Mouse (Mus musculus) cortical plate, adult 2 months (tissue): ENCODE data around the gene Ankrd65. TPM values are rescaled to one million over a fixed set of nuclear protein-coding genes. Genes with fewer than 3 reads are reported as not detected.
"Not testable (repeated sequence)": the region's sequence is repeated elsewhere in the genome, so short reads cannot be mapped to it uniquely, and the experiment has no call there.

Experiments
- H3K27ac ChIP-seq: fragments of 200-500 bp; 2 replicates; pipeline ENCODE4 v1.5.1; 2012; ENCODE audit warnings: low read length, control low read depth, inconsistent platforms; ENCODE audit not compliant: insufficient read depth
- H3K4me1 ChIP-seq: fragments of 200-500 bp; 2 replicates; pipeline ENCODE4 v1.6.1; 2011; ENCODE audit warnings: low read length; ENCODE audit not compliant: control insufficient read depth, insufficient read depth
- H3K4me3 ChIP-seq: fragments of 200-500 bp; 2 replicates; pipeline ENCODE4 v1.5.1; 2011; ENCODE audit warnings: mild to moderate bottlenecking, low read length, control low read depth; ENCODE audit not compliant: insufficient read depth
- CTCF ChIP-seq: fragments of 200-500 bp; IDR thresholded peaks from 2 replicates; pipeline ENCODE4 v1.5.1; 2011; ENCODE audit warnings: mild to moderate bottlenecking, control low read depth, low read length; ENCODE audit not compliant: insufficient read depth; ENCODE audit errors: extremely low read depth
- POLR2A ChIP-seq: fragments of 200-500 bp; IDR thresholded peaks from 2 replicates; pipeline ENCODE4 v1.6.1; 2011; ENCODE audit warnings: mild to moderate bottlenecking, low read length, control low read depth; ENCODE audit not compliant: insufficient read depth; ENCODE audit errors: extremely low read depth
- polyA plus RNA-seq: library from polyadenylated mRNA; depleted of rRNA; stranded (reverse); fragments of >200 nt; gene quantifications from 2 replicates; pipeline ENCODE4 v1.2.3, GENCODE M21; 2012; rRNA removed

Ankrd65 gene
- polyA plus RNA-seq = not detected in 2 replicates

DNA sequence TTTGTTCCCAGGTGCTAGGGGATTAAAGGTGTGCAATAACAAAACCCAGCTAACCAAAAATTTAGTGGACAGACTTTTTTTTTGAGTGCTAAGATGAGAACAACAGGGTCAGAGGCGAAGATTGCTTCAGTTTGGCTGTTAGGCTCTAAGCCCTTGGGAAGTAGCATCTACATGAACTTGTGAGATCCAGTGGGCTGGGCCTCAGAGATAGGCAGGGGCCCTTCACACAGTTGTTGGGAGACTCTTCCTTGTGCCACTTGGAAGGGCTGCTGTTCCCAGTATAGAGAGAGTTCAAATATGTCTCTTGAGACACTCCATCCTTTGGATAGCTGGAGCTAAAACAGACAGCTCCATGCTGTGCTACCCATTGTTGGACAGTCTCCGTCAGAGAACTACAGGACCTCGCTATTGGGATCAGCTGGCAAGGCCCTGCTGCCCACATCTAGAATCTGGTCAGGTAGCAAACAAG, at the start of gene Ankrd65:
Gene Ankrd65, plus strand, starts transcription at position 419 of the 469 bp plus-strand sequence.
- no peak for TF ChIP-seq POLR2A
- no peak for TF ChIP-seq CTCF
- Histone ChIP-seq H3K4me3 (no peak within 1 kb of the TSS), H3K27ac (no peak within 1 kb of the TSS), H3K4me1 (no peaks in the 10 kb centered on the region)

DNA sequence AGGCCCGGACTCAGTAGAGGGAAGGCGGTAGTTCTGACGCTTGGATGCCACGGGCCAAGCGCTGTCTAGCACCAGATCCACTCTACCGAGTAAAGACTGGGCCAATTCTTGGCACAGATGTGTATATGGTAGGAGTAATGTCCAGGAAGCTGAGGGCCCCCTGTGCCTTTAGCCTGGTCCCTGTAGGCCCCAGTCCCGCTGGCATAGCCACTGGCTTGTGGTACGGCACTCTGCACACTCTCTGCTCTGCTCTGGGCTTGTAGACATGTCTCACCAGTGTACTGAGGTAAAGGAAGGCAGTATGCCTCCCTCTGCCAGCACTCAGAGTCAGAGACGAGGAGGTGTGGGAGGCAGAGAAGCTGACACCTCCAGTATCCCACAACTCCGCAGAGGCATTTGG, 49.6 kb upstream of the Ankrd65 start:
- peaks cover 11% of the 10 kb centered on the region for H3K4me1 ChIP-seq
- TF ChIP-seq POLR2A = 0 out of 2 replicates have a peak, but pooled peaks have one; percentile 7
- not testable (repeated sequence) for H3K27ac ChIP-seq, H3K4me3 ChIP-seq

DNA sequence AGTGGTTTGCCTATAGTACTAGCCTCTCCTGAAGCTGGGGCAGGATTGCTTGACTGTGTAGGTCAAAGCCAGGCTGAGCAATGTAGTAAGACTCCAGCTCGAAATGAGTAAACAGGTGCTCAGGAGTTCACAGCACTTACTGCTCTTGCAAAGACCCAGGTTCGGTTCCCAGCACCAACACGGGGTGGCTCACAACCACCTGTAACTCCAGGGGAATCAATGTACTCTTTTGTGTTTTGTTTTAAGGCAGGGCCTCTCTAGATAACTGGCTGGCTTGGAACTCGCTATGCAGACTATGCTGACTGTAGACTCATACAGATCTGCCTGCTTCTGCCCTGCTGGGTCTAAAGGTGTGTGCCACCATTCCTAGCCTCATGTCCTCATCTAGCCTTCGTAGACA, 47.6 kb upstream of the Ankrd65 start:
- no peak for TF ChIP-seq POLR2A
- no peak for TF ChIP-seq CTCF
- H3K4me3 ChIP-seq = no peak overlapping the region
- peaks cover 6% of the 10 kb centered on the region for H3K4me1 ChIP-seq
- no peak overlapping the region for H3K27ac ChIP-seq

DNA sequence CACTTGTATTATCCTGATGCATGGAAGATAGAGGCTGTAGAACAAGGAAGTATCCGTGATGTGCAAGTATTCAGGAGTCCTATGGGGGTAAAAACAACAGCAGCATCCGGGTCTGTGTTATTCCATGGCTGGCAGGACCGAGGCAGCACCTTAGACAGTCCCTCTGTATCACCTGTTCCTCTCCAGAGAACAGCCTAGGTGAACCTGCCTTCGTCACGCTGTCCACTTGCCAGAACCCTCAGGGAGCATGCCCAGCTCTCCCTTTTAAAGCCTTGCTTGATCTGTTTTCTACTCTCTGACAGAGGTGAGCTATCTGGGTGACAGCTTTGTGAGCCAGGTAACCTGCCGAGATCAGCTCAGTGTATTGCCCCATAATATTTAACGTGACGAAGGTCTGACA, 45.8 kb upstream of the Ankrd65 start:
- H3K4me3 ChIP-seq = no peak overlapping the region
- no peaks in the 10 kb centered on the region for H3K4me1 ChIP-seq

DNA sequence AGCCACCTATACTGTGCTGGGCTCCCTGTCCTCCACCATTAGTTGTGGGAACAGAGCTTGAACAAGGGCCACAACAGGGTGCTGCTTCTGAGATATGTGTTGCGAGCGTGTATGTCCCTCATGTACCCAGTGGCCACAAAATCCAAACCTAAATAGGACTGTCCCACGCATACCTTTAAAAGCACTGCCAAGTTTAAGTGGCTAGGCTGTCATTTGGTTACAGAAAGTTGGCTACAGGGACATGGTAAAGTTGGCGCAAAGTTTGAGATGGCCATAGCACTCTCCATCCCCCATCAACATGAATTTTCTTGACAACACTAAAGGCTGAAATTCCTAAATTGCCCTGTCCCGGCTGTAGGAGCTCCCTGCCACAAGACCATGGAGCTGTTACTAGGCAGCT, 45.1 kb upstream of the Ankrd65 start:
- no peak overlapping the region for H3K27ac ChIP-seq
- no peak for TF ChIP-seq POLR2A
- no peak for TF ChIP-seq CTCF

More for the DNA sequence above, 45.8 kb upstream of the Ankrd65 start:
- TF ChIP-seq POLR2A (no peak), CTCF (no peak)
- H3K27ac ChIP-seq = no peak overlapping the region

DNA sequence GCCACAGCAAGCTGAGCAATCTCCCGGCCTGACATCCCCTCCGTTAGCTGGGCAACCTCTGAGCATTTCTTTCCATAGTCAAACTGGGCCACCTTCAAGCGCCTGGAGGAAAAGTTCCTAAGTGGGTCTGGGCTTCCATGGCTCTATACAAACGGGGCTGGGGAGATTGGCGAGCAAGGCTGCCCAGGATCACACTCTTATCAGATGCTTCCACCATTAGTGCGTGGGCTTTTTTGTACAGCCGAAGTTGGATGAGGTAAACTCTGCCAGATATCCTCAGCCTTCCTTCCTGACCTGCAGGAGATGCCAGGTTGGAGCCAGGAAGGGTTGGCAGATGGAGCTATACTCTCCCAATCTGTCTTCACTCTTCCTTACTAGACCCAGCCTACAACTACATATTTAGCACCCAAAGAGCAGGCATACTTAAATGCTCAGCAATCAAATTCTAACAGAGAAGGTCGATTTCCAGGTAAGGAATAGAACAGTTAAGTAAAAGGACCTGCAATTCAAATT, 44.1 kb upstream of the Ankrd65 start:
- Histone ChIP-seq H3K27ac (no peak overlapping the region), H3K4me1 (no peaks in the 10 kb centered on the region), H3K4me3 (no peak overlapping the region)
- TF ChIP-seq CTCF = no peak
- no peak for TF ChIP-seq POLR2A

More for the DNA sequence above, 45.1 kb upstream of the Ankrd65 start:
- Histone ChIP-seq H3K4me1 (no peaks in the 10 kb centered on the region), H3K4me3 (no peak overlapping the region)

DNA sequence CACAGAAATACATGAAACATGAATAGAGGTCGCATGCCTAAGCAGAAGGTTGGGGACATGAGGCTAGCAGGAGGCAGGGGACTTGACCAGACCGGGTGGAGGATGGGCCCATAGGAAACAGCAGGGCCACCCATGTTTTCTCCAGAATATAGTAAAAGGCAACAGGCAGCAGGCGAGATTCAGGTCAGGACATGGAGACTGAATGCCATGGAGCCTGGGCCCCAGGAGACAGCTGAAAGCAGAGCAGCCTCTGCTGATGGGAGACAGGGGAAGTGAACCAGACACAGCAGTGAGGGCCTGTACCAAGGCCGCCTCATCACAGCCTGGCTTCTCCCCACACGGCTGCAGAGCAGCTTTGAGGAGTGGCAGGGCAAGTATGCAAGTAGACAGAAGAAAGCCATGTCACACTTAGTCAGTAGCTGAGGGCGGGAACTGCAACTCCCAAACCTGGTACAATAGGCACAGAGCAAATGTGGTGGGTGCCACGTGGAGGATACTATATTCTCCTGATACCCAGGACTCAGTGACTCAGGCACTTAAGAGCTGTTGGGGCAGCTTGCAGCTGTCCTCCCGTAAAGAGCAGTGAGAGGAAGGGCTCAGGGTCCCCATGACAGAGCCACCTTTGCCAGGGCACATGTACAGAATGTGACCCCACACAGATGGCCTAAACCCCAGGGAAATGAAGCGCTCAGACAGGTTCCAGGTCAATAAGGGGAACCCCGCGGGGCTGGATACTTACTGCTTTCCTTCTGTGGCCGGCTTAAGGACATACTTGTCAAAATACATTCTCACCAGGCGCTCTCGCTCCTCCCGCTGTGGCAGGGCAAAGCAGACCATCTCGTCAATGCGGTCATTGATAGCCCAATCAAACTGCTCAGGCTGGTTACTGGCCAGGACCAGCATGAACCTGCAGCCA, 43.4 kb upstream of the Ankrd65 start:
- Histone ChIP-seq H3K27ac (peak overlapping the region; percentile 30; the same call in 1 of the 2 replicates), H3K4me1 (no peaks in the 10 kb centered on the region), H3K4me3 (no peak overlapping the region)
- TF ChIP-seq CTCF = no peak
- no peak for TF ChIP-seq POLR2A

DNA sequence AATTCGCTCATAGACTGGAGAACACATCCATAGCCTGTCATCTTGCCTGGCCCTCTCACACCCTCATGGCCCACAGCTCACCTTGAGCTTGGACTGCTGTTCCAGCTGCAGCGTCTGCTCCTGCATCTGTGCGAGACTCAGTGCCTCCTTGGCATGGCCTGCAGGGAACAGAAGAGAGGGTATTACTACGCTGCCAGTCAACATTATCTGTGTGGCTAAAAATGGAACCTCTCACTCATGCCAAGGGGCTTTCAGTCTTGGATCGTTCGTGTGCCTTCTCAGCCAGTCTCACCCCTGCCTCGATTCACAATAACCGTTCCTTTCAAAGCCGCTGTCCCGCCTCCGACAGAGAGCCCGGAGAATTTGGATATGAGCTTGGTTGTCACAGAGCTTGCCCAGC, 33.2 kb upstream of the Ankrd65 start:
- Histone ChIP-seq H3K4me1 (peaks cover 2% of the 10 kb centered on the region; the same call in 1 of the 2 replicates), H3K27ac (no peak overlapping the region), H3K4me3 (no peak overlapping the region)
- TF ChIP-seq CTCF (no peak), POLR2A (no peak)

DNA sequence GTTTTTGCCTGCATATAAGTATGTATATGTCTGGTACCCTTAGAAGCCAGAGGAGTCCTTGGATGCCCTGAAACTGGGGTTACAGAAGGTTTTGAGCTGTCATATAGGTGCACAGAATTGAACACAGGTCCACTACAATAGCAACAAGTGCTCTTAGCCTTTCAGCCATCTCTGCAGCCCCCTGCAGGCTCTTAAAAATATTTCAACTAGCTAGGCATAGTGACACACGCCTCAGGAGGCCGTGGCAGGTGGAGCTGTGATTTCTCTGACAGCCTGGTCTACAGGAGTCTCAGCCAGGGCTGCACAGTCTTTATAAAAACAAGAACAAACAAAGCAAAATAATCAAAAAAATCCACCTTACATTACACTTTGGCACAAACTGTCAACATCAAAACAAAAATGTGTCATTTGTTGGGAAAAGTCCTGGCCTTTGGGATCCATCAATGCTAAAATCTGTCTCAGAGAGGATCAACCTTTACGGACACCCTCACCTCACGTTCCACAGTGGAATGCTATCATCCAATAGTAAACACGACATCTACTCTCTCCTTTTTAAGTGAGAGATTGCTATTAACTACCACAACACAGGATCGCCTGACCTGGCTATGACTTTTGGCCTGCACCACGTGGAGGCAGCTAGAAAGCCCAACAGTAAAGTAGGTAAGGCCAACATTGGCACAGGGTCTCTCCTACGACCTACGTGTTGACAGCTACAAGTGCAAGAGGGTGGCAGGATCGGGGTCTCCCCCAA, 30.2 kb upstream of the Ankrd65 start:
- peak overlapping the region; percentile 78 for H3K4me3 ChIP-seq
- TF ChIP-seq CTCF (peak; percentile 19; the same call in 1 of the 2 replicates), POLR2A (no peak)
- peaks cover 2% of the 10 kb centered on the region; the same call in 1 of the 2 replicates for H3K4me1 ChIP-seq
- no peak overlapping the region for H3K27ac ChIP-seq
